Mouse (Mus musculus) retina, postnatal 7 days (tissue): ENCODE measurements around the gene Gm20388.
"Not testable (repeated sequence)": the region's sequence is repeated elsewhere in the genome, so short reads cannot be mapped to it uniquely, and the experiment has no call there.

ENCODE experiments used
- DNase-seq: peaks from one replicate; pipeline ENCODE4 v3.0.0-alpha.2; 2012; ENCODE audit warnings: low read depth, low spot score

The Gm20388 gene

DNA sequence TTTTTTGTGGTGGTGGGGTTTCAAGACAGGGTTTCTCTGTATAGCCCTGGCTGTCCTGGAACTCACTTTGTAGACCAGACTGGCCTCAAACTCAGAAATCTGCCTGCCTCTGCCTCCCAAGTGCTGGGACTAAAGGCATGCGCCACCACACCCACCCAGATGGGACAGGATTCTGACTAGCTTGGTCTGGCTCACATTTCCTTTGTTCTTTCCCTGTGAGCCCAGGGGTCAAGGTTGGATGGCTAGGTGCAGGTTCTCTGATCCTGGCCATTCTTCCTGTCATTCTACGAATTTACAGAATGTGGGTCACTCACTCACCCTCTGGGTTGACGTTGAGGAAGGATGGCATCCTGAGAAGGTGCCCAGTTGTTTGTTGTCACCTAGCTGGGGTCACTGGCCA lies 423.6 kb downstream of the Gm20388 start:
- DNase-seq: not testable (repeated sequence)

- DNase-seq: no peak
Measured at GRCm38 (mm10) chr8:120334878-120335261, 424.2 kb downstream of the Gm20388 start.

- DNase-seq: peak; percentile 73
Measured at GRCm38 (mm10) chr8:120335262-120336086, 424.8 kb downstream of the Gm20388 start.

- DNase-seq: peak; percentile 79
Measured at GRCm38 (mm10) chr8:120336087-120336380, 425.4 kb downstream of the Gm20388 start.

DNA sequence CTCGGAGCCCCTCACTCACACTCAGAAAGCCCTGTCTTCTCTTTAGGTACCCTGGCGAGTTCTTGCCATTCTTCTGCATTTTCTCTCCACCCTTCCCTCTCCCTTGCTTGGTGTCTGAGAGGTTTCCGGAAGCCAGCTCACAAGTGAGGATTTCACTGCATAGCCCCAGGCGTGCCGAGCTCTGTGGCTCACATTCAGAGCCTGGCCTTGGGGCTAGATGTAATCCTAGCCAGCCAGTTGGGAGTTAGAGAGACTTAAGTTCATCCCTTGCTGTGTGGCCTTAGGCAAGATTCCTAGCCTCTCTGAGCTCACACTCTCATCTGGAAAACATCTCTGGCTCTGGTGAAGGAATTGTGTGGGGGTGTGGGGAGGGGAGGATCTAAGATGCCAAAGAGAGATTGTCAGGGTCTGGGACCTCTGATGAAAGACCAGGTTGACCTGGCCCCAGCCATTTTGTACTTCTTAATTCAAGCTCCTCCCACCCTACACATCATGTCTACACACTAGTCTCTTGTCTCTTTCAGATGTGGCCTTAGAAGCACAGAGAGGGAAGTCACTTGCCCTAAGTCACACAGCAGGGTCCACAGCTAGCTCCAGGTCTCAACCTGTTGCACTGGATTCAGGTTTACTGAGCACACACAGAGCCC lies 426.4 kb downstream of the Gm20388 start:
- DNase-seq: no peak

GRCm38 (mm10) chr8:120337627-120338026 lies 427.0 kb downstream of the Gm20388 start:
- no peak for DNase-seq

DNA sequence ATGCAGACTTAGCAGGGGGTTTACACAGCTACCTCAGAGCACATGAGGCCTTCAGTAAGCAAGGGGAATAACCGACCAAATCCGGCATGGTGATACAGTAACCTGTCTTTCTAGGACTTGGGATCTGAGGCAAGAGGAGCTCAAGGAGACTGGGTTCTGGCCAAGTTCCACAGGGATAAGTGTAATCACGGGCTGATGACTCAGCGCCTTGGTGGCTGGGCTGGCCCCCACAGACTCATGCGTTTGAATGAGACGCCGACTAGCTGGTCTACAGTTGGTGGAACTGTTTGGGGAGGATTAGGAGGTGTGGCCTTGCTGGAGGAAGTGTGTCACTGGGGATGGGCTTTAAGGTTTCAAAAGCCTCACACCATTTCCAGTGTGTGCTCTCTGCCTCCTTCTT lies 428.0 kb downstream of the Gm20388 start:
- DNase-seq: no peak

GRCm38 (mm10) chr8:120339743-120340142 lies 429.1 kb downstream of the Gm20388 start:
- DNase-seq: no peak

DNA sequence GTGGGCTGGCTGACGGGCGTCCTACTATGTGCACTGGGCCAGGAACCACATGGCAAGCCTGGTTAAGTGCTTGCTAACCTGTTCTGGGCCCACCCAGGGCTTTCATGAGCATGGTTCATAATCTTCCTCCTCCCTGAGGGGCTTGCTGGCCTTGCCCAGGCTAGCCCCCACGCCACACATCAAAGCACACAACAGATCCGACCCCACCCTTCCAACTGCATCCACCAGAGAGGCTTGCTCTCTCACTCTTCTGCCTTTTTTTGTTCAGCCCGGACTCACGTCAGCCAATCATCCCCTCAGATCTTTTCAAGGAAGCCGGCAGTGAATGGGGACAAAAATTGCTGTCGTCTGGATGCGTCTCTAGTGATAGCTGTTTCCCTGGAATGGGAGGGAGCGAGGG lies 430.5 kb downstream of the Gm20388 start:
- no peak for DNase-seq

- no peak for DNase-seq
Measured at GRCm38 (mm10) chr8:120342847-120343548, 432.4 kb downstream of the Gm20388 start.

DNA sequence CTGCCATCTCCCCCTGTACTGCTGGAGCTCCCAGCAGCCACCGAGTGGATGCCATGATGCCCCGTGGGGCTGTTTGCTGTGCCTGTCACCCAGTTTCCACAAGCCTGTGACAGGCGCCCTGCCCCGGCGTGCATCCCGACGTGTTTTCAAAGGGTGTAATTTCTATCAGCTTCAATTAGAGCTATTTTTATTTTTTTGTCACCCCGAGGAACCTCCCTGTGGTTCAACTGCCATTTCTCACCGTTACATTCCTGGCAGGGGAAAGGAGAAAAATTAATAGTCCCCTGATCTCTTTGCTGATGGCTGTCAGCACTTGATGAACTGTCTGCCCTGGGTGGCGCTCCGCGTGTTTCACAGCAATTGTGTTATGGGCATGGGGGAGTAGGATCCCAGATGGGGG lies 432.9 kb downstream of the Gm20388 start:
- no peak for DNase-seq

DNA sequence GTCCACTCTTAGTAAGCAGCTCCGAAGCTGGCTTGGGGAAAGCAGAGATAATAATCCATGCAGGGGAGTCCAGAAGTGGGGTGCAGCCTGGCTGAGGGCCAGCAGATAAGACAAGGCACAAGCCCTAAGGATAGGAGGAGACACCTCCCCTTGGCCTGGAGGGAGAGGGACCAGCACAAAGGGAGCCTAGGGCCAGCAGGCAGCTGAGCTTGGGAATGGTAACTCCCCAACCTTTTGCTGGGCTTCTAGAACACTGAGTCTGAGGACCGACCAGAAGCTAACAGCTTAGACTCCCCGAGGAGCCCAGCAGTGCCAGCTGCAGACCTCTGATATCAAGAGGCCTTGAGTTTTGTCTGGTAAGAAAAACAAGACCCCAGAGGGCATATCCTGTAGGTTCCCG lies 433.5 kb downstream of the Gm20388 start:
- DNase-seq: no peak

DNA sequence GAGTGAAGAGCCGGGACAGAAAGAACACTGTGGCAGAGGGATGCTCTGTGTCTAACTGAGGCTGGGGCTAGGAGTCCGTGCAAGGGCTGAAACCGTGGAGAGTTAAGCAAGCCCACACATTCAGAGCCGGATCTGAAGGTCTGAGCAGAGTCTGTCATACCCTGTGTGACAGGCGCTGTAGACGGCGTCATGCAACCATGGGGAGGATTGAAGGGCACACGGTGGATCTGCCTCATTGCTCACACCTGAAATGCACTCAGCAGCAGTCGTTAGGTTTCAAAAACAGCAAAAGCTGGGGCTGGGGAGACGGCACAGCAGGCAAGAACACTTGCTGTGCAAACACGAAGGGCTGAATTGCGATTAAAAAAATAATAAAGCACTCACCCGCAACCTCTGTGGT lies 433.9 kb downstream of the Gm20388 start:
- DNase-seq: no peak

GRCm38 (mm10) chr8:120347734-120348341 lies 437.2 kb downstream of the Gm20388 start:
- DNase-seq: no peak

DNA sequence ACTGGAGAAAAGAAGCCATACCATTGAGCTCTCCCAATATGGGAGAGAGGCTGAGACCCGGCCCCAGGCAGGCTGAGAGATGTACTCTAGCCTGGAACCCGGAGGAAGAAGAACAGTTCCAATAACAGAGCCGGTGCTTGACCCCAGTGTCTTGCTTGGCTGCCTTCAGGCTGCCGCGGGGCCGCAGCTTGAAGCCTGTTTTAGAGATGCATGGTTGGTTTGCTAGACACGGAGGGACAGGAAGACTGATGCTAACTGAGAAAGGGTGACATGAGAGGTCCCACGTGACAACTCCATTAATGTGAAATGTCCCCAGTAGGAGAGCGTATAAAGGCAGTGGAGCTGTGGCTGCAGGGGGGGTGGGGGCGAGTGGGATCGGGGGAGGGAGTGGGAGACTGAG lies 438.3 kb downstream of the Gm20388 start:
- DNase-seq: no peak

DNA sequence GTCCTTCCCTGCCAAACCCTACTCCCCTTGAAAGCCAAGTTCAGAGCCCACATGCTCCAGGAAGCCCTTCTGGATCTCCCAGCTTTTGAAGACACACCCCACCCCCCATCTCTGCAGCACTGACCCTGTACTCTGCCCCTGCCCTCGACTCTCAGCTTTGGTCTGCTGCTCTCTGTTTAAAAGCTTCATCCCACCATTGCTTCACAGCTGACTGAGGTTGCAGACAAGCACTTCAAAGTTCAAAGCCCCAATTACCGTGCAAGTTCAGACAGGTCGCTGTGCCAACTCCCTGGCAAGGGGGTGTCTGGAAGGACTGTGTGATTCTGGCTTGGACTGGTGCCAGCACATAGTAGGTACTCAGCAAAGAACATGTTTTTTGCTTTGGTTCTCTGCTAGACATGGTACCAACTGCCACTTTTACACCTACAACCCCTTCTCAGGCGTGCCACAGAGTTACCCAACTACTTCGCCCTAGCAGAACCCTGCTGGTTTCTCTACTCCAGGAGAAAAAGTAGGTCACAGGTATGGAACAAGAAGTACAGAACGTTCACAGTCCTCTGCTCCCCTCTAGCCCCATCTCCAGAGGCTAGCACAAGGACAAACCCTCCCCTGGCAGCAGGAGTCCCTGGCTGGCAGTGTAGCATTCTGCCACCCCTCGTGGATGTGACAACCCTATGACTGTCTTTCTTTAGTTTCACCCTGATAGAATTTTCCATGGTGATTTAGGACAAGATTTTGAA lies 440.9 kb downstream of the Gm20388 start:
- DNase-seq: no peak

- no peak for DNase-seq
Measured at GRCm38 (mm10) chr8:120352096-120352495, 441.5 kb downstream of the Gm20388 start.

GRCm38 (mm10) chr8:120356067-120356466 lies 445.4 kb downstream of the Gm20388 start:
- DNase-seq: no peak

- no peak for DNase-seq
Measured at GRCm38 (mm10) chr8:120357504-120357903, 446.9 kb downstream of the Gm20388 start.

DNA sequence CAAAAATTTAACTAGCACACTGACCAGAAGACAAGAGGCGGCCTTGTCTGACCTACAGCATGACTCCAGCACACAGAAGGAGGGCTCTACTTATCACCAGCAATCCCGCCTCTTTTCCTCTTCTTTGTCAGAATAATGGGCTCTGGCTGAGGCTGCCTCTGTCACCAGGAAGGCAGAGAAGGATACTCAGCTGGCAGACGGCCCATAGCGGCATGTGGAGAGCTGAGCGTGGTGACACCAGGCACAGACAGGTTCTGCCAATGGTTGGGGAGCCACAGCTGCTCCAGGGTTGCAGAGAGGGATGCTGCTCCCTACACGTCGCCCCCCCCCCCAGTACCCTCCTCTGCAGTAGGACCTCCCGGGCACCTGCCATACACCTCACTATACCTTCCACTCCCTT lies 450.7 kb downstream of the Gm20388 start:
- DNase-seq: no peak

DNA sequence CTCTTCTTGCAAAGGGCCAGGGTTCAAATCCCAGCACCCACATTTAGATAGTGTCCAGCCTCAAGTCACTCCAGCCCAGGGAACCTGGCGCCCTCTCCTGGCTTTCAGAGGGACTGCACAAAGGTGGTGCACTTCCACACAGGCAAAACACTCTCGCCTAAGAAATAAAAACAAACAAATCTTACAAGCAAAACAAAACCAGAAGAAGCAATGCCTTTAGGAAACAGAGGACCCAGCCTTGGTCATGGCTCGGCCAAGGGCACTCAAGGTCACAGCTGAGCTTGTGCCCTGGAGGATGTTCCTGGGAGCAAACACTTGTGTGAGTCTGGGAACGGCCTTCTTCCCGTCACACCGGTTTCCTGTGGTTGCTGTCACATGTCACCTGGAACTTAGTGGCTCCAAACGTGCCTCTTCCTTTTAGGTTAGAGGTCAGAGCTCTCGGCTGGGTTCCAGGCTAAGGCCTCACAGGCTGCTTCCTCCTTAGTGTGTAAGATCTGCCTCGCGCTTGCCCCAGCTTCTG lies 453.0 kb downstream of the Gm20388 start:
- DNase-seq: no peak
